Mouse (Mus musculus) liver, adult 2 months (tissue): ENCODE results near the gene Itpr2. TPM values are rescaled to one million over a fixed set of nuclear protein-coding genes. Genes with fewer than 3 reads are reported as not detected.

Experiments
- DNase-seq: peaks from one replicate; pipeline ENCODE4 v3.0.0-alpha.2; 2011; ENCODE audit warnings: low read depth, low spot score; ENCODE audit errors: extremely low read depth
- H3K27ac ChIP-seq: fragments of 200-500 bp; replicated peaks from 2 replicates; pipeline ENCODE4 v1.5.1; 2012; ENCODE audit warnings: low read depth, mild to moderate bottlenecking, control low read depth, inconsistent platforms, low read length; ENCODE audit not compliant: insufficient read depth
- H3K27me3 ChIP-seq: fragments of 200-500 bp; 2 replicates; pipeline ENCODE4 v1.6.1; 2012; ENCODE audit warnings: mild to moderate bottlenecking, moderate library complexity, low read length, inconsistent platforms; ENCODE audit not compliant: control insufficient read depth, insufficient read depth
- H3K36me3 ChIP-seq: fragments of 200-500 bp; 2 replicates; pipeline ENCODE4 v1.6.1; 2012; ENCODE audit warnings: low read length, inconsistent platforms; ENCODE audit not compliant: control insufficient read depth, insufficient read depth
- H3K4me1 ChIP-seq: fragments of 200-500 bp; 2 replicates; pipeline ENCODE4 v1.6.1; 2011; ENCODE audit warnings: low read length; ENCODE audit not compliant: control insufficient read depth, insufficient read depth
- H3K4me3 ChIP-seq: fragments of 200-500 bp; 2 replicates; pipeline ENCODE4 v1.5.1; 2011; ENCODE audit warnings: low read depth, mild to moderate bottlenecking, control low read depth, low read length, moderate library complexity; ENCODE audit not compliant: insufficient read depth
- H3K79me2 ChIP-seq: fragments of 200-500 bp; 2 replicates; pipeline ENCODE4 v1.6.1; 2012; ENCODE audit warnings: inconsistent platforms, mild to moderate bottlenecking, low read length, moderate library complexity; ENCODE audit not compliant: control insufficient read depth, insufficient read depth
- H3K9ac ChIP-seq: fragments of 200-500 bp; 2 replicates; pipeline ENCODE4 v1.6.1; 2012; ENCODE audit warnings: low read depth, mild to moderate bottlenecking, control low read depth, inconsistent platforms, low read length
- CTCF ChIP-seq: fragments of 200-500 bp; IDR thresholded peaks from 2 replicates; pipeline ENCODE4 v1.5.1; 2011; ENCODE audit warnings: low read depth, low read length, control low read depth
- POLR2A ChIP-seq: fragments of 200-500 bp; IDR thresholded peaks from 2 replicates; pipeline ENCODE4 v1.6.1; 2011; ENCODE audit warnings: low read length, control low read depth; ENCODE audit not compliant: insufficient read depth; ENCODE audit errors: extremely low read depth
- WGBS: fragments of 180-500 bp; shearing (Covaris S2); methylation state at CpG from one replicate; pipeline ENCODE4 v1.1.7; 2018; 5-methylcytosine and 5-hydroxymethylcytosine counted together
- polyA plus RNA-seq: library from polyadenylated mRNA; depleted of rRNA; stranded (reverse); fragments of >200 nt; gene quantifications from 2 replicates; pipeline ENCODE4 v1.2.3, GENCODE M21; 2012
- total RNA-seq: library from RNA; depleted of rRNA; stranded (reverse); fragments of >200 nt; gene quantifications from 2 replicates; pipeline ENCODE4 v1.2.3, GENCODE M21; 2014

Itpr2 gene
- total and polyA plus RNA-seq, 2 experiments, result 9.5 to 22.9 TPM

DNA sequence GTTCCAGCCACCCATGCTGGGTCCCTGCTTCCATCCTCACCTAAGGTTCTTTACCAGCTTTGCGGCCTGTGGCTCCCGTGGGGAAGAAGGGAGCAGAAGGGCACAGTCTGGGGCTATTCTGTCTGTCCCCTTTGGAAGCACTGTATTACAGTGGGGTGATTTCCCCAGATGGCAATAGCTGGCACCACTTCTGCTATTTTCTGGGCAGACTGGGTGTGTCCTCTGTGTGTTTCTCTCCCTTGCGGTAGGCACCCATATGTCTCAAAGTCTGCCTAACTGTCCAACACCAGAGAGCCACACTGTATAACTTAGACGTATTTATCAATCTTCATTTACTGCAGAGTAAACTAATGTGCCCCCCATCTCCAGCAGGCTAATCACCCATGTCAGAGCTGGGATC, 388.9 kb downstream of the Itpr2 start:
- Histone ChIP-seq H3K79me2 (no peaks in the 10 kb centered on the region), H3K27ac (no peak overlapping the region), H3K36me3 (peaks cover 13% of the 10 kb centered on the region), H3K4me1 (no peaks in the 10 kb centered on the region), H3K9ac (no peak overlapping the region), H3K27me3 (no peaks in the 10 kb centered on the region), H3K4me3 (no peak overlapping the region)
- 95% methylated on average over 4 of the region's 4 CpGs for WGBS
- TF ChIP-seq CTCF (no peak), POLR2A (no peak)
- DNase-seq, result no peak

DNA sequence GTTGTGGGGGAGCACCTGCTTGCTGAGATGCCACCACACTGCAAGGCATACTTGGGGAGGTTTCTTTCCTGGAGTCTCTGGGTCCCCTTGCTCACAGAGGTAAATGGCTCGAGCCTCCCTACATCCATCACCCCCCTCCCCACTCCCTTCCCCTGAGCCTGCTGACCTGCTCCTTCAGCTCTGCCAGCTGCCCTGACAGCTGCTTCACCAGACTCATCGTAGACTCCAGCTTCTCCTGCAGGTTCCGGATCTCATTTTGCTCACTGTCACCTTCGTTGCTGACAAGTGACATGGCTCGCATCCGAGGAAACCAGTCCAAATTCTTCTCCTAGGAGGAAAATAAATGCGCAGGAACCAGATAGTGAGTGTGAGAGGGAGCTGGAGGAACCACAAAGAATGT, 389.8 kb downstream of the Itpr2 start:
- 93% methylated on average over 7 of the region's 7 CpGs for WGBS
- Histone ChIP-seq H3K9ac (no peak overlapping the region), H3K79me2 (no peaks in the 10 kb centered on the region), H3K4me1 (no peaks in the 10 kb centered on the region), H3K27me3 (no peaks in the 10 kb centered on the region), H3K36me3 (peaks cover 13% of the 10 kb centered on the region), H3K27ac (no peak overlapping the region), H3K4me3 (no peak overlapping the region)
- no peak for TF ChIP-seq POLR2A
- no peak for DNase-seq

DNA sequence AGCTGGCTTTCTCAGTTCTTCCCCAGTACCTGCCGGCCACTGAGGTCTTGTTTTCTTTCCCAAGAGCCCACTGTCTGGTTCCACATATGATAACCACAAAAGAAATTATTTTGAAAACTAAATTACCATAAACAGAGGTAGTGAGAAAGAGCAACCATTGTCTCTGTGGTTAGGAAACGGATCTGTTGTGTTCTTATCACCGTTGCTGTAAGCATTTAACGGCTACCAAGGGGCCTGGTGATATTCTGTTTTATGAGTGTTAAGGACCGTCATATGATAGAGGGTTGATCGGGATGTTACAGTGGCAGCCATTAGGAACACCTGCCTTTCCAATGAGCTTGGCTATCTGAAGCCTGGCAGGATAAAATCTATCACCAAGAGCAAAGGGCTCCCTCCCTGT, 390.2 kb downstream of the Itpr2 start:
- WGBS, result 88% methylated on average over 6 of the region's 6 CpGs
- H3K4me3 ChIP-seq, result no peak overlapping the region
- H3K27ac ChIP-seq, result no peak overlapping the region

DNA sequence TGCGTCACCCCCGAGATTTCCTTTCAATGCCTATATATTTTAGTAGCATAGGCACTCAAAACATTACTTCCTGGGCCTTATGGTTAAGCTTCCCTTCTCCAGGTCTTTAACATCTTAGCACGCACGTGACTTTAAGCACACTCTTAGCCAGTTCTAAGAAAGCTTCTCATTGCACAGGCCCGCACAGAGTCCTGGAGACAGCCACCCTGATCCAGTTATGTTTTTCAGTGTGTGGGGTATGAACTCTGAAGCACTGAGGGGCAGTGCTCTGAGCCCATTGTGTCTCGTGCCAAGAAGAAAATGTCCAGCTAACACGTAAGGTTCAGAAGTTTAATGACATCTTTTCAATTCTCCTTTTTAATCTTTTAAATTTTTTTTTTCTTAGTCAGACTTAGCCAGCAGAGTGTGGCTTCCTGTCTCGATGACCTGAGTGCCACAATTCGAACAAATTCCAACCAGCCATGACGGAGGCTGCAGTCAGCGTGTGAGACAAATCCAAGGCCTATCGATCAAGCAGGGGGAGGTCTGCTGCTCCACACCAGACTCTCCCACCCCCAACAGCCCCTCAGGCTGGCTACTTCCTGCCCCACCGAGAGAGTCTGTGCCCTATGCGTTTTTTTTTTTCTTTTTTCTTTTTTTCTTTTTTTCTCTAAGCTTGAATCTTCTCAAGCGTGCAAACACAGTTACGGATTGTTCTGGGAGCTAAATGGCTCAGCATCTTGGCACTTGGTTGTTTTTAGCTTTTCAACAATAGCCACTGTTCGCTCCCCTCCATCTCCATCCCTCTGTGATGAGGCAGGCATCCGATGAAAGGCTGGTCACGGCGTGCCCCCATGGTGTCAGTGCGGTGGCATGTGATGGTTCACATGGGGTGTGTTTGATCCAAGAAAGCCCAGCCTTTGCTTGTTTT, 390.9 kb downstream of the Itpr2 start:
- H3K36me3 ChIP-seq, result peaks cover 13% of the 10 kb centered on the region
- H3K27me3 ChIP-seq, result no peaks in the 10 kb centered on the region
- H3K27ac ChIP-seq, result no peak overlapping the region
- H3K4me3 ChIP-seq, result no peak overlapping the region
- WGBS, result 82% methylated on average over 21 of the region's 21 CpGs
- no peak for TF ChIP-seq POLR2A
- TF ChIP-seq CTCF, result no peak
- H3K79me2 ChIP-seq, result no peaks in the 10 kb centered on the region
- H3K9ac ChIP-seq, result no peak overlapping the region
- DNase-seq, result no peak
- H3K4me1 ChIP-seq, result no peaks in the 10 kb centered on the region

More for the DNA sequence above, 390.2 kb downstream of the Itpr2 start:
- Histone ChIP-seq H3K9ac (no peak overlapping the region), H3K27me3 (no peaks in the 10 kb centered on the region), H3K79me2 (no peaks in the 10 kb centered on the region), H3K36me3 (peaks cover 13% of the 10 kb centered on the region), H3K4me1 (no peaks in the 10 kb centered on the region)
- no peak for DNase-seq
- TF ChIP-seq CTCF (no peak), POLR2A (no peak)

DNA sequence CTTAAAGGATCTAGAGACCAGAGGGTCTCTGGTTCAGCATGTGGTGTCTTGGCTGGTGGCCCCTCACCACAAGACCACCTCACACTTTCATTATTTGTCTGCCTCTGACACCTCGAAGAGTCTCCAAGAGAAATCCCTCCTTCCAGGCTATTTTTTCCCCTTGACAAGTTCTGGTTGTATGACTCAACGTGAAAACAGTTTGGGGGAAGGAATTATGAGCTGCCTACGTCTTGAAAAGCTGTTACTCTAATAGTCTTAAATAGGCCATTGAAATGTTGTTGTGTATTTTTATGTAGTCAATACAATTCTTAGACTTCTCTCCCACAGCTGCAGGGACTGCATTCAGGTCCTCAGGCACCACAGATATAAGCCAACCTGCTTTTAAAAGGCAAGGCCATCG, 391.6 kb downstream of the Itpr2 start:
- Histone ChIP-seq H3K27ac (no peak overlapping the region), H3K79me2 (no peaks in the 10 kb centered on the region), H3K9ac (no peak overlapping the region), H3K4me1 (no peaks in the 10 kb centered on the region), H3K27me3 (no peaks in the 10 kb centered on the region), H3K4me3 (no peak overlapping the region), H3K36me3 (peaks cover 13% of the 10 kb centered on the region)
- TF ChIP-seq CTCF (no peak), POLR2A (no peak)
- no peak for DNase-seq
- 91% methylated on average over 4 of the region's 4 CpGs for WGBS

DNA sequence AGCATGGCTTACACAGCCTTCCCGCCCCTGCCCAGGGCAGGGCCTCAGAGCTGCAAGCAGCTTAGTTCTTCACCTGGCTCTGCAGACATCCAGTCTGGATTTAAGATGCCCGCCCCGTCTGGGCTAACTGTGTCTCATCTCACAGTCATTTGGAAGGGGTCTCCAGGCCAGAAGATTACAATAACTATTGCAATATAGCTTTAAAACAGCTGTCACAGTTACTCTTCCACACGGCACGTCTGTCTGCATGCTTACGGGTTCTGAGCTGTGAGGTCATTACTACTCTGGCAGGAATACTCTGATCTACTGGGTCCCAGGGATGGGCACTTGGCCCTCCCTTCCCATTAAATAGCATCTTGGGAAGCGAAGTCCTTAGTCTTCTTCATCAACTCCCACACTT, 393.3 kb downstream of the Itpr2 start:
- no peaks in the 10 kb centered on the region for H3K4me1 ChIP-seq
- no peak for TF ChIP-seq CTCF
- TF ChIP-seq POLR2A, result no peak
- no peak overlapping the region for H3K4me3 ChIP-seq
- no peaks in the 10 kb centered on the region for H3K79me2 ChIP-seq
- no peak overlapping the region for H3K9ac ChIP-seq
- no peak overlapping the region for H3K27ac ChIP-seq
- H3K36me3 ChIP-seq, result peaks cover 13% of the 10 kb centered on the region
- WGBS, result 93% methylated on average over 7 of the region's 7 CpGs
- DNase-seq, result no peak
- H3K27me3 ChIP-seq, result no peaks in the 10 kb centered on the region
